ENCODE assay signal across 8 mouse cellular contexts in the genomic region with DNA sequence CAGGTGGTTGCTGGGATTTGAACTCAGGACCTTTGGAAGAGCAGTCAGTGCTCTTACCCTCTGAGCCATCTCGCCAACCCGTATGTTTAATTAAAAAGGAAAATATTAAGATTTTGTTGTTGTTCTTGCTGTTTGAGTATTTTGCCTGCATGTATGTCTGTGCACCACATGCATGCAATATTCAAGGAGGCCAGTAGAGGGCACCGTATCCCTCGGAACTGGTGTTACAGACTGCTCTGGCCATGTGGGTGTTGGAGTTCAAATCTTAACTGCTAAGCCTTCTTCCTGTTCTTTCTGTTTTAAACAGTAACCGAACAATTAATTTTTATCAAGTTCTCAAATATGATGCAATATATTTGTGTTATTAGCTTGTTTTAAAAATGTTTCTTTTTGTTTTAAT. TPM values are rescaled to one million over a fixed set of nuclear protein-coding genes. Genes with fewer than 3 reads are reported as not detected.
DNase-seq lines count a peak whose midpoint lies in the region; ATAC-seq lines count a peak whose summit lies in the region.

No protein-coding gene starts in this region.

- no peak overlapping the region for H3K4me2 ChIP-seq in forebrain, embryonic 13.5 days
- H3K4me2 ChIP-seq in forebrain, embryonic 15.5 days (replicated peaks): no peak overlapping the region

- 19% methylated on average over 5 of the region's 5 CpGs for WGBS in forebrain, embryonic 13.5 days
- WGBS in forebrain, embryonic 15.5 days: 18% methylated on average over 5 of the region's 5 CpGs

- H3K4me1 ChIP-seq in forebrain, embryonic 13.5 days: peaks cover 6% of the 10 kb centered on the region
- H3K4me1 ChIP-seq in forebrain, embryonic 15.5 days: peaks cover 7% of the 10 kb centered on the region

- ATAC-seq in forebrain, embryonic 13.5 days: peak; percentile 59; the same call in 1 of the 2 replicates
- ATAC-seq in forebrain, embryonic 15.5 days (replicated peaks): no peak

- no peak overlapping the region for H3K9ac ChIP-seq in forebrain, embryonic 13.5 days
- no peak overlapping the region for H3K9ac ChIP-seq in forebrain, embryonic 15.5 days (replicated peaks)

- no peak overlapping the region for H3K27ac ChIP-seq in forebrain, embryonic 13.5 days
- no peak overlapping the region for H3K27ac ChIP-seq in forebrain, embryonic 15.5 days (replicated peaks)

- no peaks in the 10 kb centered on the region for H3K9me3 ChIP-seq in forebrain, embryonic 13.5 days (replicated peaks)
- no peaks in the 10 kb centered on the region for H3K9me3 ChIP-seq in forebrain, embryonic 15.5 days

- peak; percentile 52 for DNase-seq in ovary, postnatal 14 days (ENCODE audit: low spot score)
- no peak for DNase-seq in ovary, postnatal 10 days (ENCODE audit: low spot score)
- peak; percentile 53 for DNase-seq in c-Kit-positive CD71-positive TER-119-negative erythroid progenitor cells, embryonic 14.5 days (ENCODE audit: low read depth)
- peak; percentile 91 for DNase-seq in induced T-regulatory cell, adult 2 months (ENCODE audit: low read depth)
- peak; percentile 75 for DNase-seq in mesoderm, embryonic 11.5 days (ENCODE audit: low read depth, low spot score)
- peak; percentile 53 to 78 for DNase-seq in thymus, postnatal 10 days (ENCODE audit: low spot score in 2 of 2)

- no peak overlapping the region for H3K4me3 ChIP-seq in forebrain, embryonic 13.5 days
- no peak overlapping the region for H3K4me3 ChIP-seq in forebrain, embryonic 15.5 days

- H3K36me3 ChIP-seq in forebrain, embryonic 13.5 days (ENCODE audit: poor library complexity, severe bottlenecking): no peaks in the 10 kb centered on the region
- no peaks in the 10 kb centered on the region for H3K36me3 ChIP-seq in forebrain, embryonic 15.5 days

- H3K27me3 ChIP-seq in forebrain, embryonic 13.5 days: peaks cover 14% of the 10 kb centered on the region
- no peaks in the 10 kb centered on the region for H3K27me3 ChIP-seq in forebrain, embryonic 15.5 days

RNA-seq across cellular contexts. Expression of gene Zc3h12a, which starts 4.8 kb away (rescaled TPM):
- 0.15 TPM in 1 of 2 replicates, not detected in the other for polyA plus RNA-seq in forebrain, embryonic 13.5 days (2015; fragmentation: Nextera tagmentation; extraction: Ambion mirVana)
- 0.14 and 0.19 TPM in 2 replicates for polyA plus RNA-seq in forebrain, embryonic 15.5 days (2015; fragmentation: Nextera tagmentation; extraction: Ambion mirVana)

RNA-seq across cellular contexts. Expression of gene Meaf6, which starts 47.5 kb away (rescaled TPM):
- polyA plus RNA-seq in forebrain, embryonic 13.5 days (2015; fragmentation: Nextera tagmentation; extraction: Ambion mirVana): 146 and 148 TPM in 2 replicates
- polyA plus RNA-seq in forebrain, embryonic 15.5 days (2015; fragmentation: Nextera tagmentation; extraction: Ambion mirVana): 151 and 153 TPM in 2 replicates
